Mouse (Mus musculus) cerebellum, adult 9-10 months (tissue): ENCODE data around the gene Spaca4.
A peak's percentile ranks its signal among the peaks of the same experiment; 100 is the strongest.

Experiments used
- DNase-seq: peaks from one replicate; pipeline ENCODE4 v3.0.0; 2022

The Spaca4 gene

GRCm38 (mm10) chr7:45693921-45694591, 31.6 kb downstream of the Spaca4 start, which contains the start of gene Sec1:
Sec1 (minus strand) TSS chr7:45694402.
- no peak for DNase-seq

DNA sequence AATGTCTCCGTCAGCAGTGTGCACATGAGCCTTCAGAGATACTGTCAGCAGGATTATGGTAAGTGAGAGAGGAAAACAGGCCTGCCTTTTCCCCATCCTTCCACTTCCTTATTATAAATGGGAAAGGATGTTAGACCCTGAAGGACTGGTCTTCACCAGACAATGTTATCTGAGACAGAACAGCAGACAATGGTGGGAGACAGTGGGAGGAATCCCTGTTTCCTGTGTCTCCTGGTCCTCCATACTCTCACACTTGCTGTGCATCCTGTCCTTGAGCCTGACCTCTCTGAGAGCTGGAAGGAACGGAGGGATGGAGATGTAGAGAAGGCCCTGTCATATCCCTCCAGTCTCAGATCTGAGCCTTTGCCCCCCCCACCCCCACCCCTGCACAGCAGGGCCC, 33.2 kb downstream of the Spaca4 start:
- no peak for DNase-seq

GRCm38 (mm10) chr7:45689800-45690199, 35.8 kb downstream of the Spaca4 start:
- no peak for DNase-seq

GRCm38 (mm10) chr7:45689099-45689498, 36.5 kb downstream of the Spaca4 start:
- no peak for DNase-seq

DNA sequence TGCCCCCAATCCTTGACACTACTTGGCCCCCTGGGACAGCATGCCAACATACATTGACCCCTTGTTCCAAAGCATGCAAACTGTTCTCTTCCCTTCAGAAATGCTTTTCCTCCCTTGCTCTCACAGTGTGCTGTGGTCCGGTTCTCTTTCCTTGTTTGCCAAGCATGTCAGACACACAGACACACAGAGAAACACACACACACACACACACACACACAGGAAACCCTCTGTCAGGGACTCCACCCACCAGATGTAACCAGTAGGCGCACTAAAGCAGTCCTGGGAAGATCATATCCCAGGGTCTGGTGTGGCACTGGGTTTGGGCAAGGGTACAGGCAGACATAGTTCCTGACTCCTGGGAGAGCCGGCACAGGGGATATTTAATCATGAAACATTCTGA, 38.8 kb downstream of the Spaca4 start:
- DNase-seq, result no peak

DNA sequence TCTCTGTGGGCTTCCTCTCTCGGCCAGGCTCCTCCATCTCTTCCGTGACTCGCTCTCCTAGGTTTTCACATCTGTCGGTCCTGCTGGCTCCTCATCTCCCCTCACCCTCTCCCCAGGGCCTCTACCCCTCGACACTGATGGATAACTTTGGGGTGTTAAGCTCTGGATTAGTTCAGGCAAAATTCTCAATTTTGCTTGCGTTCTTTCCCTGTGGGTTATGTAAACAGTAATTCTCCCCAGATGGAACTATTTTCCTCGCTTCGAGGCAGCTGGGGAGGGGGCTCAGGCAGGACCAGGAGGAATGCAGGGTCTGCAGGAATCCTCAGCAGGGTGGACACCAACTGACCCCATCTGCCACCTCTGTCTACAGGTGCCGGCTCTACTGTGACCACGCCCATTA, 39.8 kb downstream of the Spaca4 start:
- no peak for DNase-seq

DNA sequence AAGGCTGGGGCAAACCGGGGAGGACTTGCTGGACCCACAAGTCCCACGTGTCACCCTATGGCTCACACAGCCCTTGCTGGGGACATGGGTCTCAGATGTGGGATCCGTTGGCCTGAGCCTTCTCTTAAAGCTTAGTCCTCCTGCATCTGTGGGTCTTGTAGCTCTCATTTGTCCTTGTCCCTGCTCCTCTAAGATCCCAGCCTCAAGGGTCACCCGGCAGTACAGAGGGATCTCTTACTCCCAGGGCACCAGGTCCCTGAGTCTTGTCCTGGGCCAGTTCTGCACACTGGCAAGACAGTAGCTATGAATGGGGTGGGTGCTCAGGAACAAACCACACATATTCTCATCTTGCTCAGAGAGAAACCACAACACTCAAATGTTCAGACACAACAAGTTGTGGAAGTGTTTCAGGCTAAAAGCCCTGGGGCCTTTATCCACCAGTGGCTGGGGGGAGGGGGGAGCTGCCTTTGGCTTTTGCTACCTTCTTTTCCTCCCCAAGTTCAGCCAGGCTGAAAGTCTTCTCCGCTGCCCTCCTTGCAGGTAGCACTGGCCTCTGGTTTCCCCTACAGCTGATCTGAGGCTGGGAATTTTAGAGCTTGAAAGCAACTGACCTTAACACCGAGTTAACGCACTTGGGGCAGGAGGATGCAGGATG, 42.1 kb downstream of the Spaca4 start, which contains the start of gene Ntn5:
Gene Ntn5 (plus strand): TSS at position 627 of the 655 bp plus-strand sequence.
- DNase-seq, result no peak

DNA sequence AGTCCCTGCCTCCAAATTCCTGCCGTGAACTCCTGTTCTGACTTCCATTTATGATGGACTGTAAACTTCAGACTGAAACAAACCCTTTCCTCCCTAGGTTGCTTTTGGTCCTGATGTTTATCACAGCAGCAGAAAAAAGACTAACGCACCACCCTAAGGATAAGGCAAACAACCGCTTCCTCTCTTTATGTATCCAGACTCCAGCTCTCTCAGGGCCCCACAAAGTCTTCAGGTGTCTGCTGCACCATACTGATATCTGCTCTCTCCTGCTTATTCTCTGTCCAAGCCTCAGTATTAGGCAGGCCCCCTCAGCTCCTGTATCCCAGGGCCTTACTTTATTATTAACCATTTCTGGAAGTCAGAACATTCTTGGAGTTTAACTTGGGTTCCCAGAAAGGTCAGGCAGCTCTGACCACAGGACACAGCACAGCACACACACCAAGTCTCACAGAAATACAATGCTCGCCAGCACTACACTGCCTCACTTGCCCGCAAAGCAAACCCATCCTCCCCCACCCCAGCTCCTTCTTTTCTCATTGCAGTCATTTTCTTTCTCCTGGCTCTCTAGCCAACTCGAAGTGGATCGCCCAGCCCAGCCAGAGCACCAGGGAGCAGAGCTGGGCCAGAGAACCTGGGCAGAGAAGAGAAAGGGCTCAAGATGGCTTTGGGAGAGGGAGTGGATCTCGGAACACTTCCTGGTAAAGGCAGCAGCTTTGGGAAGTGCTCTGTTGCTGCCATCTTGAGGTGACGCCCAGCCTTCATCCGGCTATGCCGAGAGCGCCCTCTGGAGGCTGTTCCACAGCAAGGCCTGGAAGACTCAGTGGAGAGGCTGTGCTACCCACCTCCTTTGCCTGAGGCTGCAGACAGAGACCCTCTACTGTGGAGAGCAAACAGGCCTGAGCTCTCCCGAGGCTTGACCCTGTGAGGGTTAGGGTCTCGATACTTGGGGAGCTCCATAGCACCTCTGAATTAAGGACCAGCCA, 43.2 kb downstream of the Spaca4 start:
- peak; percentile 89 for DNase-seq

- peak; percentile 61 for DNase-seq
These were observed 44.4 kb downstream of the Spaca4 start for GRCm38 (mm10) chr7:45681046-45681736.

DNA sequence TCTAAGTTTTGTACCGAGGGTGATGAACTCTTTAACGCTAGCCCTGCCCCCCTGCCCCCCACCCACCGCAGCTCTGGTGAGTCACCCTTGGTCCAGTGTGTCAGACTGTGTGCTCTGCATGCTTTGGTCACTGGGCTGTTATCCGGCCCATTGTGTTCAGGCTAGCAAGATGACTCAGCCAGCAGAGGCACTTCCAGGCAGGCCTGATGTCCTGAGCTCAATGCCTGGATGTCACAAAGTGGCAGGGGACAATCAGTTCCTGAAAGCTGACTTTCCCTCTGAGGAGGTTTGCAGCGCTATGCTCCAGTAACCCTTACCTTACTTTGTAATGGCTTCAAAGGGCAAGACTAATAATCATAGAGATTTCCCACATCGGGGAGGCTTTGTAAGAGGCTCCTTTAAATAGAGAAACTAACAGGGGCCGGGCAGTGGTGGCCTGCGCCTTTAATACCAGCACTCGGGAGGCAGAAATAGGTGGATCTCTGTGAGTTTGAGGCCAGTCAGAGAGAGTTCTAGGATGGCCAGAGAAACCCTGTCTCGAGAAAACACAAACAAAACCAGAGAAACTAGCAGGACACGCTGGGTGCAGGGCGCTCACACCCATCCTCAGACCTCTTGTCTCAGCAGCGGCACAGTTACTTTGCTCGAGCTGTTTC, 45.5 kb downstream of the Spaca4 start:
- DNase-seq, result no peak

DNA sequence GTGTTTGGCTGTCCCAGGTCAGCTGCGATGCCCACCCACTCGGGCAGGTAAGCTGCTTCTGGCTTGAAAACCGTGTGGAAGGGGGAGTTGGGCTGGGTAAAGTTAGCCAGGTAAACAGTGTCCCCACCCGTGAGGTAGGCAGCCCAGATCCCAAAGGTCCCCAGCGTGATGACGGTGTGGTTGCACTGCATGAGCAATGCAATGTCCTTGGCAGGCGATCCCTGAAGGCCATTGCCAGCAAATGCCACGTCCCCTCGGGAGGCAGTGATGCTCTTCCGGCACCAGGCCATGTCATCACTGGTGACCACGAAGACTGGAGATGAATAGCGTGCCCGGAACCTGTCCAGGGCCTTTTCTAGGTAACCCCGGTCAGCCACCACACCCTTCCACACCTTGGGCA, 47.1 kb downstream of the Spaca4 start:
- no peak for DNase-seq

DNA sequence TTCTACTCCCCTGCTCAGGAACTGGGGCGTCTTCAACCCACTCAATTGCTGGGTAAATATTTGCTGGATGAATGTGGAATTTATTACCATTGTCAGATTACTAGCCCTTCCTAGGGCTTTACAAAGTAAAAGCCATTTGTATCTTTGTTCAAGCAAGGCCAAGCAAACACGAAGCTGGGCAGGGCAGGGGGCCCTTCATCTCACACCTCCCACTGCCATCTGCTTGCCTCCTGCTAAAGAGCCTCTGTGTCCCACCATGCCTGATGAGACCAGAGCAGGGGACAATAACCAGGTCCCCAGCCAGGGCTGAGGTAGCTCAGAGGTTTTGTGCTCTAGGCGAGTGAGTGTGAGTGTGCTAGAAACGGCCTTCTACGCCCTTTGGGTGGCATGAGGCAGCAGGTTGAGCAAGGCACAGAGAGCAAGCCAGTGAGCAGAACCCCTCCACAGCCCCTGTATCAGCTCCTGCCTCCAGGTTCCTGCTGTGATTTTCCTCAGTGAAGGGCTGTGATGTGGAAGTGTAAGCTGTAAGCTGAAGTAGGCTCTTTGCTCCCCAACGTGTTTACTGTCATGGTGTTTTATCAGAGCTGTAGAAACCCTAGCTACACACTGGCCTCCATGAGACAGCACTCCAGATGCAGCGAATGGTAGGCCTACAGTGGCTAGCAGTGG, 47.9 kb downstream of the Spaca4 start:
- no peak for DNase-seq
